Mouse (Mus musculus) kidney, adult 2 months (tissue): ENCODE measurements around the gene Npas3. TPM values are rescaled to one million over a fixed set of nuclear protein-coding genes. Genes with fewer than 3 reads are reported as not detected.
A peak's percentile ranks its signal among the peaks of the same experiment; 100 is the strongest.

Experiments used
- DNase-seq: peaks from one replicate; pipeline ENCODE4 v3.0.0; 2021
- H3K27ac ChIP-seq: fragments of 200-500 bp; 2 replicates; pipeline ENCODE4 v1.5.1; 2012; ENCODE audit warnings: low read depth, low read length, control low read depth, inconsistent platforms; ENCODE audit not compliant: insufficient read depth
- H3K27me3 ChIP-seq: fragments of 200-500 bp; replicated peaks from 2 replicates; pipeline ENCODE4 v1.6.1; 2012; ENCODE audit warnings: mild to moderate bottlenecking, moderate library complexity, low read length, inconsistent platforms; ENCODE audit not compliant: control insufficient read depth, insufficient read depth
- H3K36me3 ChIP-seq: fragments of 200-500 bp; 2 replicates; pipeline ENCODE4 v1.6.1; 2012; ENCODE audit warnings: mild to moderate bottlenecking, moderate library complexity, low read length, inconsistent platforms; ENCODE audit not compliant: control insufficient read depth, insufficient read depth
- H3K4me1 ChIP-seq: fragments of 200-500 bp; 2 replicates; pipeline ENCODE4 v1.6.1; 2011; ENCODE audit warnings: low read length; ENCODE audit not compliant: control insufficient read depth, insufficient read depth
- H3K4me3 ChIP-seq: fragments of 200-500 bp; 2 replicates; pipeline ENCODE4 v1.5.1; 2011; ENCODE audit warnings: mild to moderate bottlenecking, low read depth, low read length, control low read depth; ENCODE audit not compliant: insufficient read depth
- CTCF ChIP-seq: fragments of 200-500 bp; conservative IDR thresholded peaks from 2 replicates; pipeline ENCODE4 v1.5.1; 2011; ENCODE audit warnings: low read depth, mild to moderate bottlenecking, control low read depth, low read length, moderate library complexity, mixed read lengths; ENCODE audit not compliant: insufficient read depth, insufficient read length
- POLR2A ChIP-seq: fragments of 200-500 bp; IDR thresholded peaks from one replicate; pipeline ENCODE4 v1.6.1; 2011; ENCODE audit warnings: low read depth, low read length, control low read depth
- WGBS: fragments of 180-500 bp; shearing (Covaris S2); methylation state at CpG from one replicate; pipeline ENCODE4 v1.1.7; 2018; 5-methylcytosine and 5-hydroxymethylcytosine counted together
- polyA plus RNA-seq: library from polyadenylated mRNA; depleted of rRNA; stranded (reverse); fragments of >200 nt; gene quantifications from 2 replicates; pipeline ENCODE4 v1.2.3, GENCODE M21; 2012

Gene Npas3
- polyA plus RNA-seq, 1 experiment = 0.11 TPM

GRCm38 (mm10) chr12:54064986-54065385 is 816.5 kb downstream of the Npas3 start:
- peaks cover 2% of the 10 kb centered on the region for H3K27me3 ChIP-seq

GRCm38 (mm10) chr12:54065607-54066006 is 817.1 kb downstream of the Npas3 start:
- Histone ChIP-seq H3K27ac (no peak overlapping the region), H3K27me3 (peaks cover 2% of the 10 kb centered on the region), H3K36me3 (no peaks in the 10 kb centered on the region), H3K4me3 (no peak overlapping the region), H3K4me1 (no peaks in the 10 kb centered on the region)
- no peak for TF ChIP-seq CTCF
- TF ChIP-seq POLR2A = no peak
- 62% methylated on average over 11 of the region's 11 CpGs for WGBS
- DNase-seq = peak; percentile 14

More at GRCm38 (mm10) chr12:54064986-54065385, 816.5 kb downstream of the Npas3 start:
- no peak overlapping the region for H3K27ac ChIP-seq
- no peak for DNase-seq
- no peak overlapping the region for H3K4me3 ChIP-seq
- WGBS = 57% methylated on average over 16 of the region's 16 CpGs
- H3K36me3 ChIP-seq = no peaks in the 10 kb centered on the region
- TF ChIP-seq CTCF (no peak), POLR2A (no peak)
- H3K4me1 ChIP-seq = no peaks in the 10 kb centered on the region

GRCm38 (mm10) chr12:54067419-54067818 is 818.9 kb downstream of the Npas3 start:
- Histone ChIP-seq H3K4me1 (no peaks in the 10 kb centered on the region), H3K4me3 (peak overlapping the region; percentile 33; the same call in 1 of the 2 replicates), H3K27me3 (peaks cover 2% of the 10 kb centered on the region), H3K36me3 (no peaks in the 10 kb centered on the region), H3K27ac (no peak overlapping the region)
- 33% methylated on average over 14 of the region's 14 CpGs for WGBS
- no peak for TF ChIP-seq CTCF
- TF ChIP-seq POLR2A = no peak
- DNase-seq = no peak

- Histone ChIP-seq H3K27me3 (peaks cover 2% of the 10 kb centered on the region), H3K36me3 (no peaks in the 10 kb centered on the region), H3K27ac (no peak overlapping the region), H3K4me1 (no peaks in the 10 kb centered on the region), H3K4me3 (peak overlapping the region; percentile 33)
- peak; percentile 56 for DNase-seq
- 6% methylated on average over 84 of the region's 84 CpGs for WGBS
- TF ChIP-seq CTCF (no peak), POLR2A (no peak)
Observed at GRCm38 (mm10) chr12:54067886-54068756, 819.6 kb downstream of the Npas3 start.

GRCm38 (mm10) chr12:54068757-54069146 is 820.3 kb downstream of the Npas3 start:
- WGBS = 77% methylated on average over 27 of the region's 27 CpGs
- no peak for DNase-seq
- Histone ChIP-seq H3K27ac (no peak overlapping the region), H3K4me1 (no peaks in the 10 kb centered on the region), H3K36me3 (no peaks in the 10 kb centered on the region), H3K27me3 (peaks cover 2% of the 10 kb centered on the region), H3K4me3 (no peak overlapping the region)
- TF ChIP-seq CTCF (no peak), POLR2A (no peak)

- Histone ChIP-seq H3K4me1 (no peaks in the 10 kb centered on the region), H3K36me3 (no peaks in the 10 kb centered on the region), H3K27ac (no peak overlapping the region), H3K27me3 (no peaks in the 10 kb centered on the region), H3K4me3 (no peak overlapping the region)
- TF ChIP-seq CTCF (no peak), POLR2A (no peak)
- WGBS = 64% methylated on average over 2 of the region's 2 CpGs
- no peak for DNase-seq
Observed at GRCm38 (mm10) chr12:54074012-54074411, 825.5 kb downstream of the Npas3 start.

- TF ChIP-seq POLR2A (no peak), CTCF (no peak)
- WGBS = 95% methylated on average over 3 of the region's 3 CpGs
Observed at GRCm38 (mm10) chr12:54080996-54081395, 832.5 kb downstream of the Npas3 start.

More at GRCm38 (mm10) chr12:54080996-54081395, 832.5 kb downstream of the Npas3 start:
- Histone ChIP-seq H3K36me3 (no peaks in the 10 kb centered on the region), H3K27me3 (no peaks in the 10 kb centered on the region), H3K27ac (no peak overlapping the region), H3K4me3 (no peak overlapping the region), H3K4me1 (no peaks in the 10 kb centered on the region)
- DNase-seq = no peak
